Mouse (Mus musculus) ES-E14 (cell line): Measurements from ENCODE around the gene Ampd3.

Experiments used
- CHD2 ChIP-seq: IDR thresholded peaks from 2 replicates; pipeline ENCODE4 v1.6.1; 2014; ENCODE audit warnings: mild to moderate bottlenecking, low read depth, low read length, inconsistent platforms
- MAFK ChIP-seq: IDR thresholded peaks from 2 replicates; pipeline ENCODE4 v1.6.1; 2014; ENCODE audit warnings: mild to moderate bottlenecking, low read depth, low read length, inconsistent platforms; ENCODE audit not compliant: insufficient read depth

- no peak for TF ChIP-seq CHD2
- TF ChIP-seq MAFK, result no peak
Measured at GRCm38 (mm10) chr7:110732001-110732632, 35.9 kb upstream of the Ampd3 start.
